Mouse (Mus musculus) cortical plate, adult 2 months (tissue): ENCODE measurements around the gene Rab11a. TPM values are rescaled to one million over a fixed set of nuclear protein-coding genes. Genes with fewer than 3 reads are reported as not detected.

Experiments
- H3K27ac ChIP-seq: fragments of 200-500 bp; 2 replicates; pipeline ENCODE4 v1.5.1; 2012; ENCODE audit warnings: low read length, control low read depth, inconsistent platforms; ENCODE audit not compliant: insufficient read depth
- H3K4me1 ChIP-seq: fragments of 200-500 bp; 2 replicates; pipeline ENCODE4 v1.6.1; 2011; ENCODE audit warnings: low read length; ENCODE audit not compliant: control insufficient read depth, insufficient read depth
- H3K4me3 ChIP-seq: fragments of 200-500 bp; 2 replicates; pipeline ENCODE4 v1.5.1; 2011; ENCODE audit warnings: mild to moderate bottlenecking, low read length, control low read depth; ENCODE audit not compliant: insufficient read depth
- CTCF ChIP-seq: fragments of 200-500 bp; IDR thresholded peaks from 2 replicates; pipeline ENCODE4 v1.5.1; 2011; ENCODE audit warnings: mild to moderate bottlenecking, control low read depth, low read length; ENCODE audit not compliant: insufficient read depth; ENCODE audit errors: extremely low read depth
- POLR2A ChIP-seq: fragments of 200-500 bp; IDR thresholded peaks from 2 replicates; pipeline ENCODE4 v1.6.1; 2011; ENCODE audit warnings: mild to moderate bottlenecking, low read length, control low read depth; ENCODE audit not compliant: insufficient read depth; ENCODE audit errors: extremely low read depth
- polyA plus RNA-seq: library from polyadenylated mRNA; depleted of rRNA; stranded (reverse); fragments of >200 nt; gene quantifications from 2 replicates; pipeline ENCODE4 v1.2.3, GENCODE M21; 2012; rRNA removed

Gene Rab11a
- polyA plus RNA-seq, 1 experiment, result 221 TPM

GRCm38 (mm10) chr9:64668001-64668400 is 69.6 kb downstream of the Rab11a start:
- Histone ChIP-seq H3K4me1 (0 out of 2 replicates have a peak, but pooled peaks cover 1% of the 10 kb centered on the region), H3K4me3 (no peak overlapping the region), H3K27ac (no peak overlapping the region)
- TF ChIP-seq POLR2A (no peak), CTCF (no peak)

GRCm38 (mm10) chr9:64667513-64667912 is 70.0 kb downstream of the Rab11a start:
- no peak overlapping the region for H3K27ac ChIP-seq
- no peak for TF ChIP-seq POLR2A
- TF ChIP-seq CTCF, result no peak
- no peak overlapping the region for H3K4me3 ChIP-seq
- 0 out of 2 replicates have a peak, but pooled peaks cover 1% of the 10 kb centered on the region for H3K4me1 ChIP-seq

- TF ChIP-seq POLR2A, result no peak
- no peak for TF ChIP-seq CTCF
- Histone ChIP-seq H3K4me3 (no peak overlapping the region), H3K4me1 (0 out of 2 replicates have a peak, but pooled peaks cover 1% of the 10 kb centered on the region), H3K27ac (no peak overlapping the region)
Measured at GRCm38 (mm10) chr9:64666549-64666948, 71.0 kb downstream of the Rab11a start.

Other genes with a start within 250 kb of the Rab11a start
- 41.8 and 41.9 TPM in 2 replicates for gene Dennd4a, start 73.6 kb upstream of the Rab11a start, polyA plus RNA-seq
- gene Slc24a1, start 213.8 kb upstream of the Rab11a start, polyA plus RNA-seq, result 0.04 and 0.06 TPM in 2 replicates
- gene Ints14, start 223.1 kb upstream of the Rab11a start, polyA plus RNA-seq, result 18.6 and 19.1 TPM in 2 replicates